Mouse (Mus musculus) lung, postnatal 0 days (tissue): ENCODE results near the gene Hnrnpm.

Experiments used
- CTCF ChIP-seq: IDR thresholded peaks from 2 replicates; pipeline ENCODE4 v1.5.1; 2016; ENCODE audit warnings: antibody characterized with exemption, mild to moderate bottlenecking
- EP300 ChIP-seq: IDR thresholded peaks from 2 replicates; pipeline ENCODE4 v1.6.1; 2016; ENCODE audit warnings: antibody characterized with exemption, mild to moderate bottlenecking, control low read depth

GRCm38 (mm10) chr17:33717982-33718381 lies 31.3 kb upstream of the Hnrnpm start:
- no peak for TF ChIP-seq EP300
- no peak for TF ChIP-seq CTCF
